Mouse (Mus musculus) thymus, postnatal 25 days (tissue): ENCODE data around the gene Cfap54.

Experiments used
- DNase-seq: peaks from one replicate; pipeline ENCODE4 v3.0.0; 2022

The Cfap54 gene

GRCm38 (mm10) chr10:92934506-92934905 is 146.9 kb downstream of the Cfap54 start:
- no peak for DNase-seq

- no peak for DNase-seq
These were observed 147.8 kb downstream of the Cfap54 start for GRCm38 (mm10) chr10:92933616-92934015.

GRCm38 (mm10) chr10:92932464-92932863 is 149.0 kb downstream of the Cfap54 start:
- DNase-seq = no peak

GRCm38 (mm10) chr10:92930036-92930435 is 151.4 kb downstream of the Cfap54 start:
- no peak for DNase-seq

DNA sequence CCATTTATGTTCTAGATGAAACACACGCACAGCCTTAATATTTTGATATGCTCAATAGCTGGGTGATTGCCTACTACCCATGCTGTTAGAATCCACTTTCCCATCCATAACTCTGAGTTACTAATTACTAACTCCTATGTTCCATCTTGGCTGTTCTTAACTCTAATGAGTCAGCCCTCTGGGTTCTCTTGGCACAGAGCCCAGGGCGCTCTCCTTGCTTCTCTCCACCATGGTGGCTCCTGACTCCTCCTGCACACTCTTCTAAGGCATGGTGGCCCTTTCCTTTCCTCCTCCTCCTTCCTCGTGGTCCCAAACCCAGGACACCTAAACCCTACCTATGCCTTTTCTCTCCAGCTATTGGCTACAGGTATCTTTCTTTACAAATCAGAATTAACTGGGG is 153.2 kb downstream of the Cfap54 start:
- no peak for DNase-seq

DNA sequence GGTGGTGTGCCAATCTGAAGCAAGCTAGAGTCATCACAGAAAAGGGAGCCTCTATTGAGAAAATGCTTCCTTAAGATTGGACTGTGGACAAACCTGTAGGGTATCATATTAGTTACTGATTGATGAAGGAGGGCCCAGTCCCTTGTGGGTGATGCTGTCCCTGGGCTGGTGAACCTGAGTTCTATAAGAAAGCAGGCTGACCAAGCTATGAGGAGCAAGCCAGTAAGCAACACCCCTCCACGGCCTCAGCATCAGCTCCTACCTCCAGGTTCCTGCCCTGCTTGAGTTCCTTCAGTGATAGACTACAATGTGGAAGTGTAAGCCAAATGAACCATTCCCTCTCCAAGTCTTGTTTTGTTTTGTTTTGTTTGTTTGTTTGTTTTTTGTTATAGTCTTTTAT is 162.9 kb downstream of the Cfap54 start:
- no peak for DNase-seq

DNA sequence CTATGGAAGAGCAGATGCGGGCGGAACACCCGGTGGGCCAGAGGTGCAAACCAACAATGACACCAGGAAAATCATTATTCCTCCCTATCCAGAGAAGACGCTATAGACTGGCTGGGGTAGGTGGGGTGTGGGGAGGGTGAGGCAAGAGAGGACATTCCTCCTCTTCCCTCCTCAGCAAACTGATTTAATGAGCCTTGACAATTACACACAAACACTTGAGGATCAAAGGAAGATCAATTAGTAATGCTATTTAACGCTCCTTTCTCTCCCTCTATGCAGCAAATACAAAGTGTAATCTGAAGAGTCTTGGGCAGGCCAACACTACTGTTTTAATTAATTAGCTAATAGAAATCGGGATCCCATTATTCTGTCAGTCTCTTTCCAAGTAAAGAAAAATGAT is 174.2 kb downstream of the Cfap54 start:
- no peak for DNase-seq

DNA sequence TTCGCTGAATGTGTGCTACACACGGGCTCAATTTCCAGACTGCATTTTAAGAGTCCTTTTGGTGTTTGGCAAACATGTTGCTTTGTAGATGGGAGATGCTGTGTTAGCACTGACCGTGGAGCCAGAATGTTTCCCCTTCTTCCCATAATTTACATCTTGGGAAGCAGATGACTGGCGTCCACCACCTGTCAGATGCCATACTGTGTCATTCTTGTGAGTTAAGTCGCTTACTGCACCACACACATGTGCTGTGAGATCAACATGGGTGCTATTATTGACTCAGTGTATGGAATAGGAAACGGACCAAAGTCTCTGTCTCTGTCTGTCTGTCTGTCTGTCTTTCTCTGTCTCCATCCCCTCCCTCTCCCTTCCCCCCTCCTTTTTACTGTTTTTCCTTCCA is 193.0 kb downstream of the Cfap54 start:
- DNase-seq = no peak

GRCm38 (mm10) chr10:92878000-92878399 is 203.4 kb downstream of the Cfap54 start:
- no peak for DNase-seq

DNA sequence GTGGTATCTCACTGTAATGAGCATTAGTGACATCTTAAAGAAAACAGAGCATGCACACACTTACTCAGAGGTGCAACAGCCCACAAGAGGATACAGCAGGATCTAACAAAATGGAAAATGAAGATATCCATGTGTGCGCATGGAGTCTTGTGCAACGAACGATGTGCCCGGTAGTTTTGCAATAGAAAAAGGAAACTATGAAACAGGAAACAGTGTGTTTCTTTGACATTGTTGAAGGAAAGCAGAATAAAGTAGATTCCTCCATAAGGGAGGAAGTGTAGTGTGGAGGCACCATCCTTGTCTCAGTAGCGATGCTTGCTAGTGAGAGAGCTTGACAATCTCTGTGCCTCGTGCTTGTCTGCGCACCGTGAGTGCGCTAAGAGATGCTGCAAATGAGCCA is 240.4 kb downstream of the Cfap54 start:
- DNase-seq = no peak

DNA sequence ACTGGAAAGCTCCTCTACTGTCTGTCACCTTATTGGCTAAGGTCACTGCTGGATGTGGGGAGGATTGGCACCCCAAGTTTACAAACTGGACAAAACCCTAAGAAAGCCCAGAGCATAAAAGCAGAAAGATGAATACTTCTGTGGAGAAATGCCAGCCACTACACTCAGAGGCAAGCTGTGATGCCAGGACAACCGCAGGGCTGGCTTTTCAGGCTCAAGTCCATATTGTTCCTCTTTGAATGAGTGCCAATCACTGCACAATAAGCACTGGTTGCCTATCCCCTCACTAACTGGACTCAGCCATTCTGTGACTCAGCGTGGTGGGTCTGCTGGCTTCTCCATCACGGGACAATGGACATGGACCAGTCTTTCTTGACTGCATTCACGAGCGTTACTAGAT is 243.8 kb downstream of the Cfap54 start:
- DNase-seq = no peak

DNA sequence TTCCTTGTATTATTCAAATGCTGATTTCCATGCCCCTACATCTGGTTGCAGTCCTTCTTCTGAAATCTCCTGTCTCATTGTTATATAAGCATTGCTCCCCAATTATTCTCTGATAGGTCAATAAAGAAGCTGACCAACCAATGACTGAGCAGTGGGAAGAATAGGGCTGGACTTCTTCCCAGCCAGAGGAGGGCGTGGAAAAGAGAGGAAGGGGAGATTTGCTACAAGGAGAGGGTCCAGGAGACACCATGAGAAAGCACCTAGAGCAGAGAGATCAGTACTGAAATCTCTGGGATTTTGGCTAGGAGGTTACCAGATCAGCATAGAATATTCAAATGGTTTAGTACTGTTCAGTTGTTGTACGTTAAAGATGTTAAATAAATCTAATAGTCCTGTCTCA is 244.4 kb downstream of the Cfap54 start:
- no peak for DNase-seq

DNA sequence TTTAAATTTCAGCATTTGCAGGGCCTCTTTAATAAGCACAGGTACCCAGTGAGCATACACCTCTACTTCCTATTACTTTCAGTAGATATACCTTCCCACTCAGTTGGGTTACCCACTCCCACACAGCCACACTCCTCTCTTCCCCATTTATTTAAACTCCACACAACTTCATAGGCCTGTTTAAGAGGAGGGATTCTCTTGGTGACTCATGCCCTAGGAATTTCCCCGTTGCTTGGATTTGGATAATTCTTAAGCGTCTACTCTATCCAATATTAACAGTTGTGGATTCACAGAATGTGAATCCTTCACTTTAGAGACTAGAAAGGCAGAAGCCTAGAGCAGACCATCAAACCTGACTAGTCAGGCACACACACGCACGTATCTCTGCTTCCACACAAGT is 259.9 kb downstream of the Cfap54 start:
- no peak for DNase-seq

GRCm38 (mm10) chr10:92818190-92818589 is 263.2 kb downstream of the Cfap54 start:
- DNase-seq = no peak

DNA sequence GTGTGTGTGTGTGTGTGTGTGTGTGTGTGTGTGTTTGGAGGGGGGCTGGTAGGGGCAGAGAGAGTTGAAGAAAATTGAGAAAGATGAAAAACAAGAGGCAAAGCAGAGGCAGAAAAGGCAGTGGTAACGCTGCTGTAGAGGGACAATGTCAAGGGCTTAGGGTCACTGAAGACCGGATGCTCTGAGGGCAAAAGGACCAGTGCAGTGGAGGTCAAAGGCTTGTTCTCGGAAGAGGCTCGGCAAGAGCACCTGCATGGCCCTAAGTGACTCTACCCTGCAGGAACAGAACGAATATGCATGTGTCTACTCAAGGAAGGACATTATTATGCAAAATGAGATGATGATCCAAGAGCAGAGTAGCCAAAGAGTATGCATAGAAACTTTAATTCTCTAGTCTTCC is 264.5 kb downstream of the Cfap54 start:
- no peak for DNase-seq

- no peak for DNase-seq
These were observed 270.5 kb downstream of the Cfap54 start for GRCm38 (mm10) chr10:92810894-92811293.

- no peak for DNase-seq
These were observed 289.5 kb downstream of the Cfap54 start for GRCm38 (mm10) chr10:92791908-92792307.

DNA sequence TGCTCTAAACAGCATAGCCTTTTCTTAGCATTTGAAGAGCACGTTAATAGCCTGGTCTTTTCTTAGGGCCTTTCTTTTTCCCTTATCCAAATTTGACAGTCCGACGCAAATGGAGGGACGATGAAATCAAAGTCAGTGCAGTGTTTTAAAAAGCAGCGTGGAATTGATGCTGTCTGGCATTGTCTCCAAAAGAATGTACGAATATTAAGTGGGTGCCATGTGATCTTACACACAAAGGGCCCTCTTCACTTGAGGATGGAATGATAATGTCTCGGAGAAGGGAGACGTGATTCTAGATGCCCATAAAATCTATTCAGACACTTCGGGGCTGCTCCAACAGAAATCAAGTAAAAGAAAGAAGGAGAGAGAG is 289.9 kb downstream of the Cfap54 start:
- DNase-seq = no peak

- DNase-seq = no peak
These were observed 290.4 kb downstream of the Cfap54 start for GRCm38 (mm10) chr10:92790893-92791530.

DNA sequence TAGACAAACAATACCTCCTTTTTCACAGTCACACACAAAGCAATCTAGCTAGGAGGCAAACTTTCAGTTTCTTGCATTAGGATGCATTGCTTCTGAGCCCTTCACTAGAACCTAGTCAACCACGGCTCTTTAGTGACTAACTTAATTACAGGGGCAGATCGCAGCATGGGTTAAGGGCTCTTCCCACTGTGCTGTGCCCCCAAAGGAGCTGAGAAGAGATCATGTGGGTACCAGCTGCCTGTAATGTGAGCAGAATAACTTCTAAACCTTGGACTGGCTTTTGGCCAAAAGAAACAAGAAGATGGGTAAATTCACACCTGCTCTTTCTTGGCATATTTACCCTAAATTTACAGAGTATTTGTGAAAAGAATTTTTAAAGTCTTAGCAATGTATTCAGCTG is 291.2 kb downstream of the Cfap54 start:
- no peak for DNase-seq

GRCm38 (mm10) chr10:92788410-92789096 is 292.9 kb downstream of the Cfap54 start:
- DNase-seq = no peak

- DNase-seq = no peak
These were observed 298.7 kb downstream of the Cfap54 start for GRCm38 (mm10) chr10:92782691-92783090.

- no peak for DNase-seq
These were observed 327.1 kb downstream of the Cfap54 start for GRCm38 (mm10) chr10:92754359-92754758.

- no peak for DNase-seq
These were observed 351.1 kb downstream of the Cfap54 start for GRCm38 (mm10) chr10:92730339-92730738.

GRCm38 (mm10) chr10:92728723-92729122 is 352.7 kb downstream of the Cfap54 start:
- no peak for DNase-seq
